Mouse (Mus musculus): Measurements from ENCODE around the gene Gdf11.

GRCm38 (mm10) chr10:128837400-128837799 is 54.1 kb downstream of the Gdf11 start:
- TF ChIP-seq GATA1 (IDR thresholded peaks at IDR 0.05; ENCODE audit: borderline replicate concordance, low read length) (no peak), FLI1 (IDR thresholded peaks at IDR 0.05; ENCODE audit: low read length) (no peak)
